Mouse (Mus musculus) lung, adult 2 months (tissue): ENCODE measurements around the gene Ppp1r12a.

Experiments
- CTCF ChIP-seq: fragments of 200-500 bp; IDR thresholded peaks from 2 replicates; pipeline ENCODE4 v1.5.1; 2011; ENCODE audit warnings: mild to moderate bottlenecking, low read length, control low read depth; ENCODE audit not compliant: insufficient read depth
- POLR2A ChIP-seq: fragments of 200-500 bp; IDR thresholded peaks from 2 replicates; pipeline ENCODE4 v1.6.1; 2011; ENCODE audit warnings: low read depth, mild to moderate bottlenecking, control low read depth, low read length, borderline replicate concordance; ENCODE audit errors: extremely low read depth

DNA sequence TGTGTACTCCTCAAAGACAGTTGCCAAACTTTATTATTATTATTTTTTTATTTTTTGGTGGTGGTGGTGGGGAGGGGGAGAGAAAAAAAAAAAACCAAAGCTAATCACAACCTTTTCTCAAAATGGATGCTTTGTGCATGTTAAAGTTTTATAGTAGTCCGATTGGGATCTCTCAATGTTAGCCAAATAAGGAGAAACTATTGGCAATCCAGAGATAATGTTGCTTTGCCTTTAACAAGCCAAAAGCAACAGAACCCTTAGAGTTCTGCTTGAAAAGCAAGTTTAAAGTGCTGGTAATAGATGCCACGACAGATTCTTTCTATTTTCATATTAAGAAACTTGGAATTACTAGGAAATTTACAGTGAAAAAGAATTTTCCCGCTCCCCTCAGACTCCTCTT, 1.5 kb downstream of the Ppp1r12a start:
- TF ChIP-seq CTCF (no peak), POLR2A (no peak)
